Mouse (Mus musculus) liver, adult 2 months (tissue): Measurements from ENCODE around the gene Klhdc8a.
A peak's percentile ranks its signal among the peaks of the same experiment; 100 is the strongest.

ENCODE experiments used
- CTCF ChIP-seq: fragments of 200-500 bp; IDR thresholded peaks from 2 replicates; pipeline ENCODE4 v1.5.1; 2011; ENCODE audit warnings: low read depth, low read length, control low read depth
- POLR2A ChIP-seq: fragments of 200-500 bp; IDR thresholded peaks from 2 replicates; pipeline ENCODE4 v1.6.1; 2011; ENCODE audit warnings: low read length, control low read depth; ENCODE audit not compliant: insufficient read depth; ENCODE audit errors: extremely low read depth

DNA sequence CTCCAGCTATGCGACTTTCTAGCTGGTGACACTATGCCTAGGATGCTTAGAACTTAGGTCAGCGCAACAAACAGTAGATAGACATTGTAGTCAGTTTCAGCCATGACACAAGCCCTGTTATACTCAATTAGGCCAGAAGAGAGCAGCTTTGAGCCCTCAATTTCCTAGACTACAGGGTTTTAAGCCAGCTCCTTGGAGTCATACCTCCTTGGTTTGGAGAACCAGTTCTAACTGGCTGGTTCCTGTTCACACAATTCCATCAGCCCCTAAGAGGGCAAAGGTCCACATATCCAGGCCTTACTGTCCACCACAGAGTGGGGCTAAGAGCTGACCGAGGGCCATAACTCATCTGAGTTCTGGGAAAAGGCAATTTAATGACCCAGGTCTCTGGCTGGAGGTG lies 14.3 kb downstream of the Klhdc8a start:
- TF ChIP-seq CTCF: peak; percentile 52
- no peak for TF ChIP-seq POLR2A
